Mouse (Mus musculus) heart, embryonic 12.5 days (tissue): ENCODE data around the gene Ptpn7. TPM values are rescaled to one million over a fixed set of nuclear protein-coding genes. Genes with fewer than 3 reads are reported as not detected.
A peak's percentile ranks its signal among the peaks of the same experiment; 100 is the strongest.

ENCODE experiments used
- ATAC-seq: fragments of 200-750 bp; cut with Nextera tagmentation; 2 replicates; pipeline ENCODE4 v1.8.0; 2017; ENCODE audit warnings: moderate TSS enrichment, moderate library complexity; ENCODE audit not compliant: insufficient number of reproducible peaks, low FRiP score
- H3K27ac ChIP-seq: fragments of 300-500 bp; sonication (generic); 2 replicates; pipeline ENCODE4 v1.5.1; 2016; ENCODE audit warnings: mild to moderate bottlenecking, moderate library complexity; ENCODE audit not compliant: poor library complexity, severe bottlenecking
- H3K27me3 ChIP-seq: fragments of 300-500 bp; sonication (generic); replicated peaks from 2 replicates; pipeline ENCODE4 v1.6.1; 2016; ENCODE audit warnings: mild to moderate bottlenecking, moderate library complexity
- H3K36me3 ChIP-seq: fragments of 300-500 bp; sonication (generic); 2 replicates; pipeline ENCODE4 v1.6.1; 2016; ENCODE audit warnings: mild to moderate bottlenecking, moderate library complexity
- H3K4me1 ChIP-seq: fragments of 300-500 bp; sonication (generic); replicated peaks from 2 replicates; pipeline ENCODE4 v1.6.1; 2016; ENCODE audit warnings: mild to moderate bottlenecking
- H3K4me2 ChIP-seq: fragments of 300-500 bp; sonication (generic); 2 replicates; pipeline ENCODE4 v1.6.1; 2016; ENCODE audit warnings: mild to moderate bottlenecking, moderate library complexity
- H3K4me3 ChIP-seq: fragments of 300-500 bp; sonication (generic); 2 replicates; pipeline ENCODE4 v1.5.1; 2016; ENCODE audit warnings: mild to moderate bottlenecking
- H3K9ac ChIP-seq: fragments of 300-500 bp; sonication (generic); 2 replicates; pipeline ENCODE4 v1.6.1; 2016; ENCODE audit warnings: mild to moderate bottlenecking, moderate library complexity
- H3K9me3 ChIP-seq: fragments of 300-500 bp; sonication (generic); replicated peaks from 2 replicates; pipeline ENCODE4 v1.6.1; 2016; ENCODE audit warnings: mild to moderate bottlenecking, moderate library complexity
- WGBS: fragments of 180-500 bp; shearing (Covaris S2); methylation state at CpG from one replicate; pipeline ENCODE4 v1.1.7; 2016; 5-methylcytosine and 5-hydroxymethylcytosine counted together
- polyA plus RNA-seq: library from polyadenylated mRNA; unstranded; fragments of >200 nt; fragmentation: Nextera tagmentation; extraction: Ambion mirVana; gene quantifications from 2 replicates; pipeline ENCODE4 v1.2.1, GENCODE M21; 2016

The Ptpn7 gene
- polyA plus RNA-seq, 1 experiment from 2014 or later: 1.4 TPM

- 75% methylated on average over 3 of the region's 3 CpGs for WGBS
- Histone ChIP-seq H3K9ac (no peak overlapping the region), H3K27ac (no peak overlapping the region), H3K9me3 (no peaks in the 10 kb centered on the region), H3K27me3 (peaks cover 48% of the 10 kb centered on the region), H3K4me2 (no peak overlapping the region), H3K36me3 (no peaks in the 10 kb centered on the region), H3K4me3 (no peak overlapping the region), H3K4me1 (peaks cover 4% of the 10 kb centered on the region)
- ATAC-seq: no peak
These were observed 42.7 kb downstream of the Ptpn7 start for GRCm38 (mm10) chr1:135175176-135175575.

- Histone ChIP-seq H3K4me2 (no peak overlapping the region), H3K27me3 (peaks cover 62% of the 10 kb centered on the region)
These were observed 45.2 kb downstream of the Ptpn7 start for GRCm38 (mm10) chr1:135177724-135178123.

GRCm38 (mm10) chr1:135178863-135179262, 46.4 kb downstream of the Ptpn7 start:
- Histone ChIP-seq H3K36me3 (no peaks in the 10 kb centered on the region), H3K27ac (no peak overlapping the region), H3K4me3 (no peak overlapping the region), H3K9me3 (no peaks in the 10 kb centered on the region), H3K4me2 (no peak overlapping the region), H3K4me1 (peaks cover 33% of the 10 kb centered on the region), H3K27me3 (peaks cover 64% of the 10 kb centered on the region), H3K9ac (no peak overlapping the region)
- WGBS: 84% methylated on average over 7 of the region's 7 CpGs
- ATAC-seq: no peak

More at GRCm38 (mm10) chr1:135177724-135178123, 45.2 kb downstream of the Ptpn7 start:
- no peak for ATAC-seq
- H3K27ac ChIP-seq: no peak overlapping the region
- H3K4me1 ChIP-seq: peaks cover 22% of the 10 kb centered on the region
- no peaks in the 10 kb centered on the region for H3K9me3 ChIP-seq
- H3K9ac ChIP-seq: no peak overlapping the region
- H3K4me3 ChIP-seq: no peak overlapping the region
- WGBS: 91% methylated on average over 3 of the region's 3 CpGs
- no peaks in the 10 kb centered on the region for H3K36me3 ChIP-seq

DNA sequence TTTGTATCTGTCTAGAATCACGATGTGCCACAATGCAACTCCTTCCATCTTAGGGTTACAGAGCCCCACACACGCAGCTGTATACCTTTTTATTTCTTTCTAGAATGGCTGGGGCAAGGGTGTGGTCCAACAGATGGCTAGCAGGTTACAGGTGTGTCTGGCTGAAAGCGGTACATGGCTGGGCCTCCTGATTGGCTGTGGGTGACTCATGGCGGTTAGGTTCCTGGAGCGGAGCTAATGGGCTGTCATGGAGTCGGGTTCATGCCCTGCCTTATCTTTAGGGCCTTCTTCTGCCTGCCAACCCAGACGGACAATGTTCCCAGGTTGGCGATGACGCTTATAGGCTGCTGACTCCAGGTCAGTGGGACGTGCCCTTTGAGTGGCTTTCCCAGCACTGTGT, 48.3 kb downstream of the Ptpn7 start:
- Histone ChIP-seq H3K9ac (no peak overlapping the region), H3K27ac (no peak overlapping the region), H3K27me3 (peaks cover 66% of the 10 kb centered on the region), H3K4me3 (no peak overlapping the region), H3K4me2 (no peak overlapping the region), H3K9me3 (no peaks in the 10 kb centered on the region), H3K36me3 (no peaks in the 10 kb centered on the region), H3K4me1 (peaks cover 38% of the 10 kb centered on the region)
- 58% methylated on average over 10 of the region's 10 CpGs for WGBS
- no peak for ATAC-seq

GRCm38 (mm10) chr1:135181275-135181674, 48.8 kb downstream of the Ptpn7 start:
- ATAC-seq: no peak
- H3K27me3 ChIP-seq: peaks cover 70% of the 10 kb centered on the region
- no peaks in the 10 kb centered on the region for H3K36me3 ChIP-seq
- no peak overlapping the region for H3K27ac ChIP-seq
- peaks cover 38% of the 10 kb centered on the region for H3K4me1 ChIP-seq
- 65% methylated on average over 4 of the region's 4 CpGs for WGBS
- H3K9ac ChIP-seq: no peak overlapping the region
- H3K9me3 ChIP-seq: no peaks in the 10 kb centered on the region
- no peak overlapping the region for H3K4me3 ChIP-seq
- H3K4me2 ChIP-seq: no peak overlapping the region

DNA sequence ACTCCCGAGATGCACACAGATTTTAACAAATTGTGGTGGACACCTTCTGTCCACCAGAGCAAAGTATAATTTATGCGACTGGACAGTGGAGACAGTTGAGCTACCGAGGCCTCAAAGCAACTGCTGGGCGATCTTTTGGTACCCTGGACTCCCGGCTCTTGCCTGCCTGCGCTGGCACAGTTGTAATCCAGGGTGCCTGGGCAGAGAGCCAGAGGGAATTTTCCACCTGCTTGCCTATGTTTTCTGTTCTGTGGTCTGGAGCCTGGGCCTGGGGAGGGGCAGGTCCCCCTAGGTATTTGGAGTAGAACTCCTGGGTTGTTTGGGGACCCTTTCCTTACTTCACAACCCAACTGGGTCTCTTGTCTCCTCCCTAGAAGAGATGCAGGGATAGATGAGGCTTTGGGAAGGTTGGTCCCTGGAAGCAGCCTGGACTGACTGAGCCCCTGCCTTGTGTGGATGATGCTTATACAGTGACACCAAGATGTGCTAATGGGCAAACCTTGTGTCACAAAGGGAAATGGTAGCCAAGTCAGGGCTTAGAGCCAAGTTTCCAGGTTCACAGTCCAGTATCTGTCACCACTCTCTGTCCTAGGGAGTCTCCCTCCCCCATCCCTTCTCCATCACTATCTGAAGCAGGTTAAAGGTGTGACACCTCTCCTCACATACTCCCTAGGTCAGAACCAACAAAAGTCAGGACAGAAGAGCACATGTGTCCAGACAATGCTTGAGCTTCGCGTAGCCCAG, 49.6 kb downstream of the Ptpn7 start:
- no peaks in the 10 kb centered on the region for H3K9me3 ChIP-seq
- H3K4me1 ChIP-seq: peaks cover 38% of the 10 kb centered on the region
- no peak for ATAC-seq
- 77% methylated on average over 8 of the region's 8 CpGs for WGBS
- H3K9ac ChIP-seq: no peak overlapping the region
- no peak overlapping the region for H3K4me3 ChIP-seq
- no peak overlapping the region for H3K27ac ChIP-seq
- peaks cover 78% of the 10 kb centered on the region for H3K27me3 ChIP-seq
- no peak overlapping the region for H3K4me2 ChIP-seq
- H3K36me3 ChIP-seq: no peaks in the 10 kb centered on the region

GRCm38 (mm10) chr1:135182975-135183374, 50.5 kb downstream of the Ptpn7 start:
- Histone ChIP-seq H3K27me3 (peaks cover 82% of the 10 kb centered on the region), H3K4me3 (no peak overlapping the region), H3K27ac (no peak overlapping the region), H3K9me3 (no peaks in the 10 kb centered on the region), H3K36me3 (no peaks in the 10 kb centered on the region), H3K9ac (no peak overlapping the region), H3K4me1 (peaks cover 38% of the 10 kb centered on the region), H3K4me2 (no peak overlapping the region)
- 64% methylated on average over 3 of the region's 3 CpGs for WGBS
- ATAC-seq: 0 out of 2 replicates have a peak, but pooled peaks have one; percentile 38

DNA sequence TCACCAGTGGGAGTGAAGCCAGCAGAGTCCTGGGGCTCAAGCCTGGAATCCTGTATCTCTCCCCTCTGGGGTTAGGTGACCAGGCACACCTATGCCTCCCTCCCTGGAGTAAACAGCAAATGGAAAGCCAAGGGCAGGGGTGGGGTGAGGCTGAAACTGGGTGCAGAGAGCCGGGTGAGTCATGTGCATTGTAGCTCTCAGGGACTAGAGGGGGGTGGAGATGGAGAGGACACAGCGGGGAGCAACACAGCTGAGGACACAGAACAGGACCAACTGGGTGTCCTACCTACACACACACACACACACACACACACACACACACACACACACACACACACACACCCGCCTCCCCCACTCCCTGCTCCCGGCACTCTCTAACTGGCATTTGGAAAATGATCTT, 50.9 kb downstream of the Ptpn7 start:
- no peaks in the 10 kb centered on the region for H3K36me3 ChIP-seq
- no peak overlapping the region for H3K9ac ChIP-seq
- H3K9me3 ChIP-seq: no peaks in the 10 kb centered on the region
- H3K4me2 ChIP-seq: no peak overlapping the region
- H3K27me3 ChIP-seq: peaks cover 81% of the 10 kb centered on the region
- 52% methylated on average over 4 of the region's 4 CpGs for WGBS
- H3K4me1 ChIP-seq: peaks cover 38% of the 10 kb centered on the region
- ATAC-seq: no peak
- no peak overlapping the region for H3K27ac ChIP-seq
- no peak overlapping the region for H3K4me3 ChIP-seq

DNA sequence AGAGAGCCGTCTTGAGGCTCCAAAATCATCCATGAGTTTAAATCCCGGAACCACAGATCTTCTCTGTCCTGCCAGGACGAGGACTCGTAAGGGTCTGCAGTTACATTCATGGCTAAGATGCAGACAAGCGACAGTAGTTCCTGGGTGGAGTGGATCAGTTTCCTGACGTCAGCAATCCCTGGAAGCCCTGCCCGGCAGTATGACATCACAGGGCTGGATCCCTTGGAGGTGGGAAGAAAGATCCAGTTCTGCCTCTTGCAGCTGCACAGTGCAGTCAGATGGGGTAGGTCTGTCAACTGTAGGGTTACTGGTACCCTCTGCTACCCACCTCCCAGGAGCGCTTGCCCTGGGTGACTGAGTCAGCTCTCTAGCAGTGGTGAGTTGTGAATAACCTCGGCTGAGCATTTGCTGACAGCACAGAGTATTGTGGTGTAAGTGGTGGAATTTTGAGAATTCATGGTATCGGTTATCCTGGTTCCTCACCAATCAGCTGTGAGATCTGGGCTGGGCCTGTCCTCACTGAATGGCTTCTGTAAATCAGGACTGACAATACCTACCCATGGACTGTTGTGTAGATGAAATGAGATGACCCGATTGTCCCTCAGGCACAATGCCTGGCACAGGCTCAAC, 51.6 kb downstream of the Ptpn7 start:
- no peak overlapping the region for H3K4me3 ChIP-seq
- H3K9me3 ChIP-seq: no peaks in the 10 kb centered on the region
- no peaks in the 10 kb centered on the region for H3K36me3 ChIP-seq
- no peak overlapping the region for H3K9ac ChIP-seq
- ATAC-seq: peak; percentile 47
- WGBS: 45% methylated on average over 11 of the region's 11 CpGs
- peaks cover 38% of the 10 kb centered on the region for H3K4me1 ChIP-seq
- no peak overlapping the region for H3K27ac ChIP-seq
- peaks cover 75% of the 10 kb centered on the region for H3K27me3 ChIP-seq
- H3K4me2 ChIP-seq: no peak overlapping the region

- no peak for ATAC-seq
- 52% methylated on average over 5 of the region's 5 CpGs for WGBS
- no peak overlapping the region for H3K4me2 ChIP-seq
- H3K4me1 ChIP-seq: peaks cover 34% of the 10 kb centered on the region
- no peak overlapping the region for H3K27ac ChIP-seq
- H3K4me3 ChIP-seq: no peak overlapping the region
- no peaks in the 10 kb centered on the region for H3K36me3 ChIP-seq
- no peak overlapping the region for H3K9ac ChIP-seq
- peaks cover 59% of the 10 kb centered on the region for H3K27me3 ChIP-seq
- no peaks in the 10 kb centered on the region for H3K9me3 ChIP-seq
These were observed 53.4 kb downstream of the Ptpn7 start for GRCm38 (mm10) chr1:135185936-135186335.

GRCm38 (mm10) chr1:135186427-135186826, 53.9 kb downstream of the Ptpn7 start:
- no peak overlapping the region for H3K9ac ChIP-seq
- H3K4me3 ChIP-seq: no peak overlapping the region
- H3K27me3 ChIP-seq: peaks cover 56% of the 10 kb centered on the region
- 32% methylated on average over 8 of the region's 8 CpGs for WGBS
- ATAC-seq: no peak
- no peaks in the 10 kb centered on the region for H3K9me3 ChIP-seq
- peaks cover 29% of the 10 kb centered on the region for H3K4me1 ChIP-seq
- H3K36me3 ChIP-seq: no peaks in the 10 kb centered on the region
- no peak overlapping the region for H3K27ac ChIP-seq
- H3K4me2 ChIP-seq: no peak overlapping the region
